Mouse (Mus musculus) left cerebral cortex, postnatal 10 days (tissue): Measurements from ENCODE around the gene Kidins220. TPM values are rescaled to one million over a fixed set of nuclear protein-coding genes. Genes with fewer than 3 reads are reported as not detected.

Source experiments
- DNase-seq, 2 experiments: peaks; one replicate each; pipeline ENCODE4 v3.0.0; 2021 to 2022; ENCODE audit warnings: low spot score in 2 of 2, mixed read lengths in 1 of 2; ENCODE audit errors: extremely low spot score in 1 of 2
- intact Hi-C: fragments of 180-260 bp; cut with DNase I; formaldehyde crosslinking; loops from one replicate; pipeline ENCODE4 v1.15.1; 2025
- total RNA-seq, 2 experiments: library from RNA; stranded (reverse); gene quantifications; 2 replicates each; pipeline ENCODE4 v1.2.3; 2021

Gene Kidins220
- total RNA-seq, 2 experiments from 2014 or later: 323 to 328 TPM

GRCm38 (mm10) chr12:24958526-24958925 is 16.2 kb upstream of the Kidins220 start:
- DNase-seq: no peak

GRCm38 (mm10) chr12:24961821-24962220 is 12.9 kb upstream of the Kidins220 start:
- intact Hi-C loops: no loop called here
- no peak for DNase-seq

More at GRCm38 (mm10) chr12:24958526-24958925, 16.2 kb upstream of the Kidins220 start:
- intact Hi-C loops: no loop called here

- DNase-seq: no peak
- intact Hi-C loops: no loop called here
These were observed 12.3 kb upstream of the Kidins220 start for GRCm38 (mm10) chr12:24962362-24962967.

GRCm38 (mm10) chr12:24963393-24964022 is 11.2 kb upstream of the Kidins220 start:
- intact Hi-C loops: no loop called here
- DNase-seq: no peak

GRCm38 (mm10) chr12:24965406-24965805 is 9.3 kb upstream of the Kidins220 start:
- intact Hi-C loops: no loop called here
- peak; percentile 47 to 61 for DNase-seq

GRCm38 (mm10) chr12:24966046-24966445 is 8.7 kb upstream of the Kidins220 start:
- intact Hi-C loops: no loop called here
- DNase-seq: no peak

GRCm38 (mm10) chr12:24971490-24972200 is 3.1 kb upstream of the Kidins220 start:
- no peak for DNase-seq
- intact Hi-C loops: no loop called here

GRCm38 (mm10) chr12:24972371-24973350 is 2.1 kb upstream of the Kidins220 start:
- intact Hi-C loops: no loop called here

GRCm38 (mm10) chr12:24973586-24973985 is 1.1 kb upstream of the Kidins220 start:
- intact Hi-C loops: no loop called here
- no peak for DNase-seq

More at GRCm38 (mm10) chr12:24972371-24973350, 2.1 kb upstream of the Kidins220 start:
- no peak for DNase-seq

GRCm38 (mm10) chr12:24975115-24975733 is 499 bp downstream of the Kidins220 start:
- intact Hi-C loops: no loop called here
- DNase-seq: peak; percentile 57 to 64

- intact Hi-C loops: no loop called here
- DNase-seq: no peak
These were observed 10.5 kb downstream of the Kidins220 start for GRCm38 (mm10) chr12:24985226-24985625.

- intact Hi-C loops: no loop called here
- no peak for DNase-seq
These were observed 20.6 kb downstream of the Kidins220 start for GRCm38 (mm10) chr12:24995350-24995749.

- no peak for DNase-seq
- intact Hi-C loops: no loop called here
These were observed 30.6 kb downstream of the Kidins220 start for GRCm38 (mm10) chr12:25005350-25005749.

GRCm38 (mm10) chr12:25009957-25010356 is 35.2 kb downstream of the Kidins220 start:
- intact Hi-C loops: no loop called here
- DNase-seq: no peak

- no peak for DNase-seq
- intact Hi-C loops: no loop called here
These were observed 35.7 kb downstream of the Kidins220 start for GRCm38 (mm10) chr12:25010416-25010815.

GRCm38 (mm10) chr12:25011733-25012367 is 37.1 kb downstream of the Kidins220 start:
- intact Hi-C loops: no loop called here

GRCm38 (mm10) chr12:25012555-25013540 is 38.1 kb downstream of the Kidins220 start:
- intact Hi-C loops: no loop called here
- no peak for DNase-seq

More at GRCm38 (mm10) chr12:25011733-25012367, 37.1 kb downstream of the Kidins220 start:
- no peak for DNase-seq
